Mouse (Mus musculus) cerebellum, adult 11 months (tissue): ENCODE results near the gene Gm6525.

ENCODE experiments used
- DNase-seq: peaks from one replicate; pipeline ENCODE4 v3.0.0; 2022

Gene Gm6525

DNA sequence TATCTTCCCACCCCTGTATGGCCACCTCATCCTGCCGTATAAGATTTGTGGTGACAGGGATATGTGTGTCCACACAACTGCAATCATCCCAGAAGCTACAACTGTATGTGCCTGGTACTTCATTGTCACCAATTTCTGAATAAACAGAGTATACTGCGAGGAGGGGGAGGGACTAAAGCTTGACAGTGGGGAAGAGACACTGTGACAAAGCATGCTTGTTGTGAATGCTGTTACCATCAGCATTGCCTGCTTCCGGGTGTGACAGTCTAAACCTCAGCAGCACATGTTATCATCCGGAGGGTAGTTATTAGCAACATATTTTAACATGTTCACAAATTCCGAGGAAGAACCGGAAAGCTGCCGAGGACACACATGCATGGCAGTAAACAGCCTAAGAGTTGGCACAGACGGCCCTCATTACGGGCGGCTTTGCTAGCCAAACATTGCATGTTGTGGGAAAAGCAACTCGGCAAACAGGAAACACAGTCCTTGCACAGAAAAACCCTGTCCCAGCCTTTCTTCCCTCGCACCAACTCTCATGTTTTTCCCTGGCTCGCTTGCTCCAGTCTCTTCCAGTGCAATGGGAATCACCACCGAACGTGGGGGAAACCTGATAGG is 41.9 kb downstream of the Gm6525 start:
- DNase-seq = no peak

DNA sequence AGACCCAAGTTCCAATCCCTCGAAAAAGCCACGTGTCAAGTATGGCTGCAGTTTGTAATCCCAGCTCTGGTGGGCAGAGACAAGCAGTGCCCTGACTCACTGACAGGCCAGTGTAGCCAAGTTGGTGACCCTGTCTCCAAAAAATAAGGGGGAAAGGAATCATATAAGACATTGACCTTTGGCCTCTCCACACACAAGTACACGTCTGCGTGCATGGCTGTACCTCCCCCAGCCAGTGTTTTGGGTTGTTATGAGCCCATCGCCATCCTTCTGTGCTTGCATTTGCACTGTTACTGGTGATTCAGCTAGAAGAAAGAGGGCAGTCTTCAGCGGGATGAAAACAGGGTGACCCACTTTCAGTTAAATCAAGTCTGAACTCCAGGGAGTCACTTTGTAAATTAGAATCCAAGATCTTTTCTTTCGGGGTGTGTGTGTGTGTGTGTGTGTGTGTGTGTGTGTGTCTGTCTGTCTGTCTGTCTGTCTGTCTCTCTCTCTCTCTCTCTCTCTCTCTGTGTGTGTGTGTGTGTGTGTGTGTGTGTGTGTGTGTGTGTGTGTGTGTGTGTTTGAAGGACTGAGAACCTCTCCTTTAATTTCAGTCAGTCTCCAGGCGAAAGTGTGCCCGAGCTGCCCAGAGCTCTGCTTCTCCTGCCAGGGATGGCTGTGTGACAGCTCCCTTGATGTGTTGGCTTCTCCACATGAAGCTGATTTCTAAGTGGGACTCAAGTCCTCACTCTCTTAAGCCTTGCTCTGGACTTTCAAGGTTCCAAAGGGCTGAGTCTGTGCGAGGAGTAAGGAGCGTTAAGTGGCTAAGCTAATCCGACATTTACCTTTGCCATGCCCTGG is 43.4 kb downstream of the Gm6525 start:
- no peak for DNase-seq

DNA sequence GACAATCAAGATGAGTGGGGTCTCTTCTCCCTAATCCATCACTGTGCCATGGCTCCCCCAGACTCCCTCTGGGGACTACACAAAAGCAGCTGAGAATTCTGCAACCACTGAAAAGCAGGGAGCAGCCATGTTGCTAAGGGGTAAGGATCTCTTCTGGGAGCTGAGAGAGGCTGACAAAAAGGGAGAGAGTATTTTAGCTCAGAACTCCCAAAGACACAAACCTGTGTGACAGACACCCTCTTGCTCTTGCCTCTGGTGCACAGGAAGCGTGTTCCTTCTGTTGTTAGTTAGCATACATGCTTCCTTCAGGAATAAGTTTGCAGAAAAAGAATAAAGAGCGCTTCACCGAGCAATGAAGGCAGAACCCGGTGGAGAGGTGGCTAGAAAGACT is 44.1 kb downstream of the Gm6525 start:
- no peak for DNase-seq

DNA sequence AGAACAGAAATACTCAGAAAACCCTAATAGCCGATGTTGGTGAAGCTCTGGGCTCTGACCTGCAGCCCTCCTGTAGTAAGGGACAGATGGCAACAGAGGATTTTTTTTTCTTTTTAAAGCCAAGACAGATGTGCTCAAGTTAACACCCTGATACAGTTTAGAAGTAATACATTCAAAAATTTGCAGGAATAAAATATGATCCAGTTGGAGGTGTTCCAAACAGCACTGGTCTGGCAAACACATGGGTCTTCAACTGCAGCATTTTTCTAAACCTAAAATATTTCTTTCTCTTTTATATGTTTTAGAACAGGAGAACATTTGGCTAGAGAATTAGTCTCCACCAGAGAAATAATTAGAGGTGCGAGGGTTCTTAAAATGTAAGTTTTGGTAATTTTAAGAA is 44.6 kb downstream of the Gm6525 start:
- DNase-seq = no peak

DNA sequence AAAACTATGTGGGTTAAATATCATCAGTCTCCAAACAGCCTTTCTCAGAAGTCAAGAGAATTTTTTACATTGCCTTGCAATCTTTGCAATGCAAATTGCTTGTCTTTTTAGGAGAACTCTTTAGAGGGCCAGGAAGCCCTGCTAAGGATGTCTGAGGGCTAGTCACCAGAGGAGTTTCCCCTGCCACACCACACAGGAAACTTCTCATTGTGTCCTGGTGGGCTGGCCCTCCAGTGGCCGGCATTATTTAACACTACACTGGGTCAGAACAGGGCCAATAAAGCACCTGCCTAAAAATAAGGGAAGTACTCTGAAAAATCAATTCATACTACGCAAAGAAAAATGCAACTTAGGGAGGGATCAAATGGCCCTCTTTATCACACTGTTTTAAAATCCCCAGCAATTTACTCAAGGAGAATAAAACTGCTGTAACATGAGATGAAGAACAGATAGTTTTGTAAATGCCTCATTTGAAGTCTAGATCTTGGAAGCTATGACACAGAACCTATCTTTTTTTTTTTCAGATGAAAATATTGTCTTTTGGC is 45.3 kb downstream of the Gm6525 start:
- DNase-seq = no peak

DNA sequence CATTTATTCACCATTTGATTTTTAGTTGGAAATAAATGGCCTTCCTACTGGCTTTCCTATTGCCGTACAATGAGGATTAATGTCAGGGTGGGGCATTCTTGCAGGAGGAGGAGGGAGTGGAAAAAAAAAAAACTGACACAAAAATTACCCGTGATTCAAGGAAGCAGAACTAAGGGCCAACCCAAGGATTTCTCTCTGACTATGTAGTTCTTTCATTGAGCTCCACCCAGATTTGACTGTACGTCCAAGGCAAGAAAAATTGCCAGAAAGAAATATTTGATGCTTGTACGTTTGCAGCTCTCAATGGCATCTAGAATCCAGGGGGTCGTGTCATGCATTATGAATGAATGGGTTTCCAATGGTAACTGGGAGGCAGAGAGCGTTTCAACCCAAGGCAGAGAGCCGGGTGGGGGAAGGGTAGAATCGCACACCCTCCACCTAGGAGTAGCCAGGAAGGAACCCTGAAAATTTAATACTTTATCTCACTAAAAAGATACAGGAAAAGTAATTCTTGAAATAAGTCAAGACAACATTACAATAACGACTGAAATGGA is 45.9 kb downstream of the Gm6525 start:
- no peak for DNase-seq

DNA sequence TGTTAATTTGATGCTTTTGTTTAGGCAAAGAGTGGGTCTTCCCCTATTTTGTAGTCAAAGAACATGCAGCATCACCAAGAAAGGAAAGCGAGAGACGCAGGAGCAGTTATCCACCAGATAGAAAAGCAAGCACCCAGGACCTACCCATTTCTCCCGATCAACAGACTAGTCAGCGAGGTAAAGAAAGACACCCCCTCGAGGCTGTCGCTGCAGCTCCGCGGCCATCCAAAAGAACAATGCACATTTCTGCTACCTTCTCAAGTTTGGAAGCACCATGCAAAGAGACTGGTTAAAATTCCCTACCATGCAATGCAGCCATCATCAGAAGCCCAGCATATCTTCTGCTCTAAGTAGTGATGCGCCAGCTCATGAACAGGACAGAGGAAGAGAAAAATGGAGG is 46.4 kb downstream of the Gm6525 start:
- no peak for DNase-seq

DNA sequence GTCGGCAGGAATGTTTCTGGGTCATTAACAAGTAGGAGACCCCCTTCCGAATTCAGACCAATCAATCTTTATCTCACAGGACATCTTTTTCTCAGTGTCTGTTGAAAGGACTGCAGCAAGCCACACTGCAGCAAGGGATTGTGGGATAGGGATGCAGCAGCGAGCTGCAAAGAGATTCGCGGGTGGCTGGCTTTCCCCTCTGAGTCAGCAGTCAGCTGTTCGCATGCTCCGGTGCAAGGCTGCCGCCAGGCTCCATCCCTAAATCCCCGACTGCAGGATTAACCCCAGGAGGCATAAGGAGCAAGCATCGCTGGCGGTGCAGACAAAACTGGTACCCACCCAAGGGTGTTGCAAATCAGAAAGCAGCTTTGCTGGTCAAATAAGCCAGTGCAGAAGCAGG is 46.8 kb downstream of the Gm6525 start:
- DNase-seq = peak; percentile 75
